Mouse (Mus musculus) CH12F3 (cell line): ENCODE data around the gene Acat3.

Source experiments
- in situ Hi-C: fragments of 300-500 bp; cut with MboI; formaldehyde crosslinking; loops from 2 replicates; pipeline ENCODE4 v1.14.3; 2020; ENCODE audit warnings: low sequenced_read_pairs

Acat3 gene

GRCm38 (mm10) chr17:12875734-12876133 lies 64.7 kb downstream of the Acat3 start, which contains the start of gene Mrgprh:
TSS of gene Mrgprh (plus strand) at chr17:12876034.
- in situ Hi-C loops, result no loop called here
